8 mouse cellular contexts compared by ENCODE assay signal in genomic region chr4:141385275-141385674, GRCm38 (mm10). TPM values are rescaled to one million over a fixed set of nuclear protein-coding genes. Genes with fewer than 3 reads are reported as not detected.
DNase-seq lines count a peak whose midpoint lies in the region; TF ChIP-seq lines count a peak whose summit lies in the region.

No protein-coding gene starts in this region.

- H3K27ac ChIP-seq in small intestine, adult 2 months (ENCODE audit: insufficient read depth, low read depth, low read length) = no peak overlapping the region

- H3K36me3 ChIP-seq in small intestine, adult 2 months (ENCODE audit: control insufficient read depth, insufficient read depth, low read length) = no peaks in the 10 kb centered on the region

- 0% methylated on average over 7 of the region's 7 CpGs for WGBS in lung, adult 2 months
- 3% methylated on average over 7 of the region's 7 CpGs for WGBS in small intestine, adult 2 months

- H3K4me1 ChIP-seq in lung, adult 2 months (ENCODE audit: control insufficient read depth, insufficient read depth, low read length) = peaks cover 4% of the 10 kb centered on the region; the same call in 1 of the 2 replicates
- H3K4me1 ChIP-seq in small intestine, adult 2 months (ENCODE audit: control insufficient read depth, insufficient read depth, insufficient read length, low read length) = peaks cover 10% of the 10 kb centered on the region

- peaks cover 22% of the 10 kb centered on the region for H3K27me3 ChIP-seq in small intestine, adult 2 months (ENCODE audit: control insufficient read depth, insufficient read depth, low read length)

- DNase-seq in layer of hippocampus, adult 11-12 months (ENCODE audit: low spot score) = peak; percentile 35
- no peak for DNase-seq in layer of hippocampus, adult 8-10 months (ENCODE audit: low spot score in 2 of 2)
- DNase-seq in MN1 (ENCODE audit: low spot score) = peak; percentile 80
- DNase-seq in cerebellum, postnatal 25 days = peak; percentile 51 to 69
- peak; percentile 54 for DNase-seq in hindlimb bud, embryonic 11.5 days (ENCODE audit: extremely low spot score, low read depth, low spot score)
- DNase-seq in lung, adult 2 months = peak; percentile 39
- DNase-seq in urinary bladder, adult 18-20 months (ENCODE audit: low spot score in 2 of 2) = no peak

- no peak for TF ChIP-seq POLR2A in lung, adult 2 months (IDR thresholded peaks at IDR 0.05; ENCODE audit: borderline replicate concordance, extremely low read depth, low read depth, low read length)
- TF ChIP-seq POLR2A in small intestine, adult 2 months (IDR thresholded peaks at IDR 0.05; ENCODE audit: low read depth, low read length) = no peak

- peak; percentile 91 for TF ChIP-seq CTCF in lung, adult 2 months (IDR thresholded peaks at IDR 0.05; ENCODE audit: insufficient read depth, low read length)
- TF ChIP-seq CTCF in small intestine, adult 2 months (IDR thresholded peaks at IDR 0.05; ENCODE audit: extremely low read depth, insufficient read length, insufficient replicate concordance, low read depth, low read length) = peak; percentile 89; the same call in 1 of the 2 replicates

- H3K4me3 ChIP-seq in lung, adult 2 months (replicated peaks; ENCODE audit: extremely low read depth, low read depth, low read length) = no peak overlapping the region
- no peak overlapping the region for H3K4me3 ChIP-seq in small intestine, adult 2 months (ENCODE audit: low read depth, low read length)

RNA-seq across cellular contexts. Expression of gene Clcnka, which starts 13.2 kb away (rescaled TPM):
- total RNA-seq in layer of hippocampus, adult 8-10 months (2022) = not detected
- polyA plus RNA-seq in lung, adult 2 months (2012; rRNA removed) = 1.4 TPM in 1 of 2 replicates, not detected in the other
- 0.04 TPM in 1 of 2 replicates, not detected in the other for polyA plus RNA-seq in small intestine, adult 2 months (2012; rRNA removed)

RNA-seq across cellular contexts. Expression of gene Fam131c, which starts 17.3 kb away (rescaled TPM):
- total RNA-seq in layer of hippocampus, adult 8-10 months (2022) = 1 to 10 TPM; 2.4 to 3.6 (median 2.8) TPM
- polyA plus RNA-seq in lung, adult 2 months (2012; rRNA removed) = 0.70 and 2.1 TPM in 2 replicates
- polyA plus RNA-seq in small intestine, adult 2 months (2012; rRNA removed) = 0.77 and 1.8 TPM in 2 replicates

RNA-seq across cellular contexts. Expression of gene Clcnkb, which starts 30.5 kb away (rescaled TPM):
- total RNA-seq in layer of hippocampus, adult 8-10 months (2022) = not detected
- 0.20 TPM in 1 of 2 replicates, not detected in the other for polyA plus RNA-seq in lung, adult 2 months (2012; rRNA removed)
- polyA plus RNA-seq in small intestine, adult 2 months (2012; rRNA removed) = not detected in 2 replicates

RNA-seq across cellular contexts. Expression of gene Hspb7, which starts 35.3 kb away (rescaled TPM):
- under 1 TPM in 1 of 4 experiments, not detected in 3; 0.33 TPM for total RNA-seq in layer of hippocampus, adult 8-10 months (2022)
- polyA plus RNA-seq in lung, adult 2 months (2012; rRNA removed) = 19.6 and 29.1 TPM in 2 replicates
- polyA plus RNA-seq in small intestine, adult 2 months (2012; rRNA removed) = 4.7 and 5.8 TPM in 2 replicates

RNA-seq across cellular contexts. Expression of gene Srarp, which starts 50.6 kb away (rescaled TPM):
- 1 to 10 TPM; 3.4 to 4.9 (median 3.6) TPM for total RNA-seq in layer of hippocampus, adult 8-10 months (2022)
- polyA plus RNA-seq in lung, adult 2 months (2012; rRNA removed) = 0.18 TPM in 1 of 2 replicates, not detected in the other
- not detected in 2 replicates for polyA plus RNA-seq in small intestine, adult 2 months (2012; rRNA removed)

Comparison
In these comparisons a context has a peak if more than half of its experiments do, and no peak if none do; other contexts are left out.
1. DNase-seq: peak in layer of hippocampus, adult 11-12 months (single experiment), MN1 (single experiment), cerebellum, postnatal 25 days (2 of 2), hindlimb bud, embryonic 11.5 days (single experiment) and lung, adult 2 months (single experiment); none in layer of hippocampus, adult 8-10 months (0 of 2) and urinary bladder, adult 18-20 months (0 of 2).